Mouse (Mus musculus) midbrain, embryonic 11.5 days (tissue): ENCODE measurements around the gene Zfp575. TPM values are rescaled to one million over a fixed set of nuclear protein-coding genes. Genes with fewer than 3 reads are reported as not detected.
A peak's percentile ranks its signal among the peaks of the same experiment; 100 is the strongest.

ENCODE experiments used
- ATAC-seq: fragments of 200-750 bp; cut with Nextera tagmentation; 2 replicates; pipeline ENCODE4 v1.8.0; 2017; ENCODE audit warnings: moderate TSS enrichment, moderate library complexity; ENCODE audit not compliant: low FRiP score
- DNase-seq: peaks from one replicate; pipeline ENCODE4 v3.0.0; 2015; ENCODE audit warnings: low spot score; ENCODE audit errors: missing footprints
- H3K27ac ChIP-seq: fragments of 300-500 bp; sonication (generic); 2 replicates; pipeline ENCODE4 v1.5.1; 2014; ENCODE audit warnings: low read depth, low read length
- H3K27me3 ChIP-seq: fragments of 300-500 bp; sonication (generic); 2 replicates; pipeline ENCODE4 v1.6.1; 2014; ENCODE audit warnings: mild to moderate bottlenecking, low read length, moderate library complexity, mixed read lengths; ENCODE audit not compliant: control insufficient read depth, insufficient read depth
- H3K36me3 ChIP-seq: fragments of 300-500 bp; sonication (generic); 2 replicates; pipeline ENCODE4 v1.6.1; 2014; ENCODE audit warnings: mild to moderate bottlenecking, low read length, moderate library complexity, mixed read lengths; ENCODE audit not compliant: control insufficient read depth, insufficient read depth
- H3K4me1 ChIP-seq: fragments of 300-500 bp; sonication (generic); 2 replicates; pipeline ENCODE4 v1.6.1; 2014; ENCODE audit warnings: low read length; ENCODE audit not compliant: control insufficient read depth, insufficient read depth
- H3K4me2 ChIP-seq: fragments of 300-500 bp; sonication (generic); 2 replicates; pipeline ENCODE4 v1.6.1; 2014; ENCODE audit warnings: mild to moderate bottlenecking, moderate library complexity
- H3K4me3 ChIP-seq: fragments of 300-500 bp; sonication (generic); 2 replicates; pipeline ENCODE4 v1.5.1; 2014; ENCODE audit warnings: low read depth, low read length
- H3K9ac ChIP-seq: fragments of 300-500 bp; sonication (generic); 2 replicates; pipeline ENCODE4 v1.6.1; 2014; ENCODE audit warnings: low read length
- H3K9me3 ChIP-seq: fragments of 300-500 bp; sonication (generic); 2 replicates; pipeline ENCODE4 v1.6.1; 2016; ENCODE audit warnings: low read length; ENCODE audit not compliant: control insufficient read depth
- WGBS: fragments of 180-500 bp; shearing (Covaris S2); extraction: QIAGEN DNeasy Blood & Tissue Kit; methylation state at CpG from one replicate; pipeline ENCODE4 v1.1.7; 2014; 5-methylcytosine and 5-hydroxymethylcytosine counted together
- polyA plus RNA-seq: library from polyadenylated mRNA; unstranded; fragments of >200 nt; fragmentation: Nextera tagmentation; extraction: Ambion mirVana; gene quantifications from 2 replicates; pipeline ENCODE4 v1.2.1, GENCODE M21; 2014

Gene Zfp575
- polyA plus RNA-seq, 1 experiment from 2014 or later: 1.4 TPM

GRCm38 (mm10) chr7:24561450-24561849 is 26.0 kb downstream of the Zfp575 start:
- Histone ChIP-seq H3K9ac (no peak overlapping the region), H3K9me3 (no peaks in the 10 kb centered on the region), H3K27ac (no peak overlapping the region), H3K4me2 (no peak overlapping the region), H3K27me3 (no peaks in the 10 kb centered on the region), H3K36me3 (peaks cover 11% of the 10 kb centered on the region), H3K4me3 (no peak overlapping the region), H3K4me1 (no peaks in the 10 kb centered on the region)
- DNase-seq (no peak), ATAC-seq (no peak)
- 92% methylated on average over 4 of the region's 4 CpGs for WGBS

GRCm38 (mm10) chr7:24555786-24556185 is 31.7 kb downstream of the Zfp575 start:
- no peak overlapping the region for H3K27ac ChIP-seq
- H3K4me3 ChIP-seq: no peak overlapping the region
- H3K9me3 ChIP-seq: no peaks in the 10 kb centered on the region
- peaks cover 11% of the 10 kb centered on the region; the same call in 1 of the 2 replicates for H3K36me3 ChIP-seq
- 94% methylated on average over 10 of the region's 10 CpGs for WGBS
- no peak overlapping the region for H3K4me2 ChIP-seq
- H3K9ac ChIP-seq: no peak overlapping the region
- H3K27me3 ChIP-seq: no peaks in the 10 kb centered on the region
- ATAC-seq (no peak), DNase-seq (no peak)
- no peaks in the 10 kb centered on the region for H3K4me1 ChIP-seq

- Histone ChIP-seq H3K36me3 (peaks cover 11% of the 10 kb centered on the region; the same call in 1 of the 2 replicates), H3K9me3 (no peaks in the 10 kb centered on the region), H3K9ac (no peak overlapping the region), H3K4me1 (peaks cover 7% of the 10 kb centered on the region), H3K27me3 (no peaks in the 10 kb centered on the region), H3K4me3 (no peak overlapping the region), H3K27ac (no peak overlapping the region), H3K4me2 (no peak overlapping the region)
- WGBS: 91% methylated on average over 12 of the region's 12 CpGs
- ATAC-seq (no peak), DNase-seq (no peak)
Observed at GRCm38 (mm10) chr7:24551985-24552759, 35.3 kb downstream of the Zfp575 start.

- Histone ChIP-seq H3K4me2 (peak overlapping the region; percentile 71), H3K27me3 (no peaks in the 10 kb centered on the region), H3K9me3 (no peaks in the 10 kb centered on the region), H3K36me3 (no peaks in the 10 kb centered on the region), H3K4me3 (peak overlapping the region; percentile 85), H3K9ac (peak overlapping the region; percentile 81), H3K4me1 (peaks cover 12% of the 10 kb centered on the region), H3K27ac (no peak overlapping the region)
- WGBS: 36% methylated on average over 13 of the region's 13 CpGs
- no peak for ATAC-seq
- DNase-seq: no peak
Observed at GRCm38 (mm10) chr7:24547534-24548036, 39.9 kb downstream of the Zfp575 start.

- DNase-seq: peak; percentile 100
- peak overlapping the region; percentile 71 for H3K4me2 ChIP-seq
Observed at GRCm38 (mm10) chr7:24546634-24547389, 40.6 kb downstream of the Zfp575 start.

GRCm38 (mm10) chr7:24546068-24546614 is 41.3 kb downstream of the Zfp575 start, which contains the start of the genes Pinlyp and Xrcc1:
Pinlyp (minus strand) TSS chr7:24546118.
Xrcc1 (plus strand) TSS chr7:24546289.
- ATAC-seq (peak; percentile 11; the same call in 1 of the 2 replicates), DNase-seq (no peak)
- H3K9ac ChIP-seq: peak within 1 kb of the TSS; percentile 81
- H3K9me3 ChIP-seq: no peaks in the 10 kb centered on the region
- peak within 1 kb of the TSS; percentile 85 for H3K4me3 ChIP-seq
- H3K36me3 ChIP-seq: no peaks in the 10 kb centered on the region
- peak within 1 kb of the TSS; percentile 37; the same call in 1 of the 2 replicates for H3K27ac ChIP-seq
- peaks cover 12% of the 10 kb centered on the region for H3K4me1 ChIP-seq
- WGBS: 44% methylated on average over 13 of the region's 13 CpGs
- H3K4me2 ChIP-seq: peak within 1 kb of the TSS; percentile 71
- H3K27me3 ChIP-seq: no peaks in the 10 kb centered on the region

More at GRCm38 (mm10) chr7:24546634-24547389, 40.6 kb downstream of the Zfp575 start:
- peak overlapping the region; percentile 37; the same call in 1 of the 2 replicates for H3K27ac ChIP-seq
- no peaks in the 10 kb centered on the region for H3K9me3 ChIP-seq
- peak overlapping the region; percentile 85 for H3K4me3 ChIP-seq
- ATAC-seq: peak; percentile 99
- no peaks in the 10 kb centered on the region for H3K36me3 ChIP-seq
- under 1% methylated on average over 57 of the region's 57 CpGs for WGBS
- H3K27me3 ChIP-seq: no peaks in the 10 kb centered on the region
- H3K9ac ChIP-seq: peak overlapping the region; percentile 81
- peaks cover 12% of the 10 kb centered on the region for H3K4me1 ChIP-seq

GRCm38 (mm10) chr7:24544506-24544905 is 42.9 kb downstream of the Zfp575 start:
- Histone ChIP-seq H3K27me3 (no peaks in the 10 kb centered on the region), H3K36me3 (no peaks in the 10 kb centered on the region), H3K9ac (no peak overlapping the region), H3K4me1 (peaks cover 12% of the 10 kb centered on the region), H3K27ac (no peak overlapping the region), H3K4me3 (no peak overlapping the region), H3K4me2 (no peak overlapping the region), H3K9me3 (no peaks in the 10 kb centered on the region)
- no peak for ATAC-seq
- no peak for DNase-seq
- 83% methylated on average over 2 of the region's 2 CpGs for WGBS

- 95% methylated on average over 4 of the region's 4 CpGs for WGBS
- no peak for ATAC-seq
- H3K27ac ChIP-seq: no peak overlapping the region
Observed at GRCm38 (mm10) chr7:24539686-24540085, 47.8 kb downstream of the Zfp575 start.

More at GRCm38 (mm10) chr7:24539686-24540085, 47.8 kb downstream of the Zfp575 start:
- H3K4me1 ChIP-seq: no peaks in the 10 kb centered on the region
- no peak overlapping the region for H3K4me3 ChIP-seq
- no peak overlapping the region for H3K9ac ChIP-seq
- H3K4me2 ChIP-seq: no peak overlapping the region
- no peaks in the 10 kb centered on the region for H3K27me3 ChIP-seq
- peaks cover 2% of the 10 kb centered on the region; the same call in 1 of the 2 replicates for H3K36me3 ChIP-seq
- H3K9me3 ChIP-seq: no peaks in the 10 kb centered on the region; the same call in 1 of the 2 replicates
- DNase-seq: no peak
